Mouse (Mus musculus): Measurements from ENCODE around the gene Setd3. TPM values are rescaled to one million over a fixed set of nuclear protein-coding genes. Genes with fewer than 3 reads are reported as not detected.

Gene Setd3
- total and polyA plus RNA-seq, 3 experiments = 18.8 to 114 (median 95.0) TPM

GRCm38 (mm10) chr12:108087489-108087888, 91.6 kb downstream of the Setd3 start:
- DNase-seq (ENCODE audit: low spot score) = no peak
- Histone ChIP-seq H3K36me3 (replicated peaks) (no peaks in the 10 kb centered on the region), H3K4me3 (ENCODE audit: low read depth, low read length) (no peak overlapping the region), H3K4me1 (ENCODE audit: insufficient read depth, low read depth, low read length) (no peaks in the 10 kb centered on the region), H3K27me3 (ENCODE audit: insufficient read depth, low read length) (no peaks in the 10 kb centered on the region; the same call in 1 of the 2 replicates), H3K9me3 (replicated peaks) (peaks cover 81% of the 10 kb centered on the region)
- TF ChIP-seq GATA2 (IDR thresholded peaks at IDR 0.05; ENCODE audit: borderline replicate concordance, low read depth, low read length) = no peak
- no peak for TF ChIP-seq CTCF (IDR thresholded peaks at IDR 0.05; ENCODE audit: low read depth, low read length)
- TF ChIP-seq TAL1 (conservative IDR thresholded peaks at IDR 0.05; ENCODE audit: low read depth, low read length) = no peak
- no peak for TF ChIP-seq GATA1 (IDR thresholded peaks at IDR 0.05; ENCODE audit: borderline replicate concordance, low read length)
- no peak for TF ChIP-seq POLR2AphosphoS5 (IDR thresholded peaks at IDR 0.05; ENCODE audit: insufficient replicate concordance, low read depth, low read length)
- no peak for ATAC-seq (ENCODE audit: extremely low read depth, insufficient number of reproducible peaks, low FRiP score, poor library complexity, severe bottlenecking)

GRCm38 (mm10) chr12:108078122-108078752, 100.9 kb downstream of the Setd3 start:
- peaks cover 52% of the 10 kb centered on the region for H3K9me3 ChIP-seq (replicated peaks)
- no peak for TF ChIP-seq GATA2 (IDR thresholded peaks at IDR 0.05; ENCODE audit: borderline replicate concordance, low read depth, low read length)
- TF ChIP-seq TAL1 (conservative IDR thresholded peaks at IDR 0.05; ENCODE audit: low read depth, low read length) = no peak
- TF ChIP-seq GATA1 (IDR thresholded peaks at IDR 0.05; ENCODE audit: borderline replicate concordance, low read length) = no peak
- no peak for TF ChIP-seq CTCF (IDR thresholded peaks at IDR 0.05; ENCODE audit: low read depth, low read length)
- TF ChIP-seq POLR2AphosphoS5 (IDR thresholded peaks at IDR 0.05; ENCODE audit: insufficient replicate concordance, low read depth, low read length) = no peak
- ATAC-seq (ENCODE audit: extremely low read depth, insufficient number of reproducible peaks, low FRiP score, poor library complexity, severe bottlenecking) = no peak

DNA sequence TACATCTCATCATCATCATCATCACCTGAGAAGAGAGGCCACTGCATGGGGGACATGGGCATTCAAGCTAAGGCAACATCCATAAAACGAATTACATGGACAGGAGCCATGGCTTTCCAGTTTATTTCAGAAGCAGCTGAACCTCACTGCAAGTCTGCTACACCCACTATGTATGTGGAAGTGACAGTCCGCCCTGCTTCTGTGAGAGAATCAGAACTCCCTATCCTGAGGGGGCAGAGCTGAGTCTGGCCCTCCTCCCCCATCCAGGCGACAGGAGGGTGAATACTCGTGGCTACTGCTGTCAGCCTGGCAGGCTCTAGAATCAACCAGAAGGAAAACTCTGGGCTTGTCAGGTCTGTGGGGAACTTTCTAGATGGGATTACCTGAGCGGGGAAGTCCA, 106.2 kb downstream of the Setd3 start:
- H3K27me3 ChIP-seq (ENCODE audit: insufficient read depth, low read length) = no peaks in the 10 kb centered on the region; the same call in 1 of the 2 replicates
- ATAC-seq (ENCODE audit: extremely low read depth, insufficient number of reproducible peaks, low FRiP score, poor library complexity, severe bottlenecking) (no peak), DNase-seq (ENCODE audit: low spot score) (no peak)
- no peak for TF ChIP-seq GATA1 (IDR thresholded peaks at IDR 0.05; ENCODE audit: borderline replicate concordance, low read length)
- H3K4me3 ChIP-seq (ENCODE audit: low read depth, low read length) = no peak overlapping the region
- H3K9me3 ChIP-seq (replicated peaks) = peaks cover 85% of the 10 kb centered on the region
- no peaks in the 10 kb centered on the region for H3K36me3 ChIP-seq (replicated peaks)
- H3K4me1 ChIP-seq (ENCODE audit: insufficient read depth, low read depth, low read length) = no peaks in the 10 kb centered on the region; the same call in 1 of the 2 replicates

More at GRCm38 (mm10) chr12:108078122-108078752, 100.9 kb downstream of the Setd3 start:
- no peaks in the 10 kb centered on the region; the same call in 1 of the 2 replicates for H3K27me3 ChIP-seq (ENCODE audit: insufficient read depth, low read length)
- no peak for DNase-seq (ENCODE audit: low spot score)
- H3K4me1 ChIP-seq (ENCODE audit: insufficient read depth, low read depth, low read length) = no peaks in the 10 kb centered on the region; the same call in 1 of the 2 replicates
- H3K4me3 ChIP-seq (ENCODE audit: low read depth, low read length) = no peak overlapping the region
- no peaks in the 10 kb centered on the region for H3K36me3 ChIP-seq (replicated peaks)

DNA sequence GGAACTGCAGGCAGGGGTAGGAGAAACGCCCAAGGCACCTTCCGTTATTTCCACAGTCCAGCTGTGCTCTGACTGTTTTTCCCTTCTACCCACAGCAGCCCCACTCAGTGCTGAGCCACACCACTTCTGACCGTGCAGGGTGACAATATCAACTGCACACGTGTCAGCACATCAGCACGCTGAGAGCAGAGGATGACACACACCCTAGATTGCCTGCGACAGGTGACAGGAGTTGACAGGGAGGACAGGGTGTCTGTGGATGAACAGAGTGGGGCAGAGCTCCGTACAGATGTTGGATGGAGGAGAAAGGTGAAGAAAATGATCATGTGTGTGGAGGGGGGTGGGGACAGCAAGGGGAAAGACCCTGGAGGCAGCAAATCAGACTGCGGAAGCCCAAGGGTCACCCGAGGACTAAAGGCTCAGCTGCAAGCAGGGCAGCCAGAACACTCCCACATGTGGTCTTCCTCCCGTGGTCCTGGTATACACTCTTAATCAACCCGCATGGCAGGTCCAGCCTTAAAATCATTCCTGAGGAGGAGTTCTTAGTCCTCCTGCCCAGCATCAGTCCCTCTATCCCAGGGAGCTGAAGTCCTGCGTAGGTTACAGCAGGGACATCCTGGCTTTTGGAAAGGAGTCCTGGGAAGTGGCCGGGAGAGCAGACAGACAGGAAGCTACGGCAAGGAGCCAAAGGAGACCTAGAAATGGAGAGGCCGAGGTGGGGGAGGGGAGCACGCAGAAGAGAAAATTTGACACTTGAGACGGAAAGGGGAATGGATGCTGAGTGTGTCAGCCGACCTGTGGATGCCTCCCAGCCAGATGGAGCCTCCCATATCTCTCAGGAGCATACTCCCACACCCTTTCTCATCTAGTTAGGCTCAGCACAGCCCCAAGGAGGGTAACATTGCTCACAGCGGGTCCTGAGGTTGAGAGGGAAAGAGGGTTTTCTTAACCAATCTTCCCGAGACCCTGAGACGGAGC, 108.1 kb downstream of the Setd3 start:
- Histone ChIP-seq H3K4me1 (ENCODE audit: insufficient read depth, low read depth, low read length) (no peaks in the 10 kb centered on the region), H3K4me3 (ENCODE audit: low read depth, low read length) (peak overlapping the region; percentile 13), H3K27me3 (ENCODE audit: insufficient read depth, low read length) (no peaks in the 10 kb centered on the region), H3K36me3 (replicated peaks) (no peaks in the 10 kb centered on the region), H3K9me3 (replicated peaks) (peaks cover 85% of the 10 kb centered on the region)
- ATAC-seq (ENCODE audit: extremely low read depth, insufficient number of reproducible peaks, low FRiP score, poor library complexity, severe bottlenecking) (no peak), DNase-seq (ENCODE audit: low spot score) (no peak)
- TF ChIP-seq GATA1 (IDR thresholded peaks at IDR 0.05; ENCODE audit: borderline replicate concordance, low read length) (no peak), TAL1 (conservative IDR thresholded peaks at IDR 0.05; ENCODE audit: low read depth, low read length) (no peak), POLR2AphosphoS5 (IDR thresholded peaks at IDR 0.05; ENCODE audit: insufficient replicate concordance, low read depth, low read length) (no peak), CTCF (IDR thresholded peaks at IDR 0.05; ENCODE audit: low read depth, low read length) (no peak), GATA2 (IDR thresholded peaks at IDR 0.05; ENCODE audit: borderline replicate concordance, low read depth, low read length) (no peak)

DNA sequence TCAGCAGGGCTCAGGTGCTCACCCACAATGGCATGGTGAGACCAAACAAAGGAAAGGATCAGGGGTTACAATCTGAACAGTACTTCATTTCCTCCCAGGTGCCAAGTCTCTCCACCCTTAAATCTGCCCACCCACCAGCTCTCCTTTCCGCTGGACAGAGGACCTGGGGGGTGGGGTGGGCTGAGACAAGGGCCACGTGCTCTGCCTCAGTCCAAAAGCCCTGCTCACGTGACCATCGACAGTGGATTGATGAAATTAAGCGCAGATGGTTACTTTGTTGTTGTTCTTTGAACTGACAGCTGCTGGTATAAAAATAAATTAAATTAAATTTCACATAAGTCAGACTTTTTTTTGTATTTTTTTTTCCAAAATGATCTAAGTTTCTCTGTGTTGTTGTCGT, 109.6 kb downstream of the Setd3 start:
- Histone ChIP-seq H3K9me3 (replicated peaks) (peaks cover 89% of the 10 kb centered on the region), H3K4me3 (ENCODE audit: low read depth, low read length) (no peak overlapping the region), H3K36me3 (replicated peaks) (no peaks in the 10 kb centered on the region), H3K4me1 (ENCODE audit: insufficient read depth, low read depth, low read length) (no peaks in the 10 kb centered on the region), H3K27me3 (ENCODE audit: insufficient read depth, low read length) (no peaks in the 10 kb centered on the region; the same call in 1 of the 2 replicates)
- ATAC-seq (ENCODE audit: extremely low read depth, insufficient number of reproducible peaks, low FRiP score, poor library complexity, severe bottlenecking) (no peak), DNase-seq (ENCODE audit: low spot score) (no peak)
- TF ChIP-seq TAL1 (conservative IDR thresholded peaks at IDR 0.05; ENCODE audit: low read depth, low read length) (no peak), CTCF (IDR thresholded peaks at IDR 0.05; ENCODE audit: low read depth, low read length) (no peak), POLR2AphosphoS5 (IDR thresholded peaks at IDR 0.05; ENCODE audit: insufficient replicate concordance, low read depth, low read length) (no peak), GATA2 (IDR thresholded peaks at IDR 0.05; ENCODE audit: borderline replicate concordance, low read depth, low read length) (no peak), GATA1 (IDR thresholded peaks at IDR 0.05; ENCODE audit: borderline replicate concordance, low read length) (no peak)

DNA sequence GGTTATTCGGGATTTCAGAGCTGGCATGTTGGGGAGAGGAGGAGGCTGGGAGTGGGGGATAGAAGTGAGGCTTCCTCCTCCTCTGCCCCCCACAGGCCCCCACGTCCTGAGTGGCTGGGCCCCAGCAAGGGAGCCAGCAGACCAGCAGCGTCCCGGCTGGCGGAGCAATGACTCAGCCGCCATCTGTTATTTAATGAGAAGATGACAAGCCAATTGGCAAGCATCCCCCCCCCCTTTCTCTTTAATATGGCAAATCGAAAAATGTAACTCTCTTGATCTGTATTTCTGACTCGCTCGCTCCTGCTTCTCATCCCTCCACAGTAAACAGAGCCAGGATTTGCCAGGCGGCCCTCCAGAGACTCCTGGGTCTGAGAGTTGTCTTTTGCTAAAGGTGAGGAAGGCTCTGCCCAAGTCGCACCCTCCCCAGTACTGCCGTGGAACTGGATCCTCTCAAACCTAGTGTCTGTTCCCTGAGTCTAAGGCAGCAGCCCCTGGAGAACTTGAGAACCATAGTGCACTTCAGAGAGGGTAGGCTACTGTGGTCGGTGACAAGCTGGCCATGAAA, 111.2 kb downstream of the Setd3 start:
- Histone ChIP-seq H3K9me3 (replicated peaks) (peaks cover 90% of the 10 kb centered on the region), H3K4me1 (ENCODE audit: insufficient read depth, low read depth, low read length) (no peaks in the 10 kb centered on the region), H3K27me3 (ENCODE audit: insufficient read depth, low read length) (no peaks in the 10 kb centered on the region; the same call in 1 of the 2 replicates), H3K36me3 (replicated peaks) (no peaks in the 10 kb centered on the region), H3K4me3 (ENCODE audit: low read depth, low read length) (no peak overlapping the region)
- ATAC-seq (ENCODE audit: extremely low read depth, insufficient number of reproducible peaks, low FRiP score, poor library complexity, severe bottlenecking) (no peak), DNase-seq (ENCODE audit: low spot score) (no peak)
- TF ChIP-seq TAL1 (conservative IDR thresholded peaks at IDR 0.05; ENCODE audit: low read depth, low read length) (no peak), CTCF (IDR thresholded peaks at IDR 0.05; ENCODE audit: low read depth, low read length) (no peak), POLR2AphosphoS5 (IDR thresholded peaks at IDR 0.05; ENCODE audit: insufficient replicate concordance, low read depth, low read length) (no peak), GATA2 (IDR thresholded peaks at IDR 0.05; ENCODE audit: borderline replicate concordance, low read depth, low read length) (no peak), GATA1 (IDR thresholded peaks at IDR 0.05; ENCODE audit: borderline replicate concordance, low read length) (no peak)
